Mouse (Mus musculus) small intestine, adult 2 months (tissue): Measurements from ENCODE around the gene Zfp511. TPM values are rescaled to one million over a fixed set of nuclear protein-coding genes. Genes with fewer than 3 reads are reported as not detected.

Source experiments
- H3K27ac ChIP-seq: fragments of 200-500 bp; 2 replicates; pipeline ENCODE4 v1.5.1; 2012; ENCODE audit warnings: low read depth, low read length, control low read depth, inconsistent platforms; ENCODE audit not compliant: insufficient read depth
- H3K27me3 ChIP-seq: fragments of 200-500 bp; 2 replicates; pipeline ENCODE4 v1.6.1; 2012; ENCODE audit warnings: mild to moderate bottlenecking, moderate library complexity, low read length, inconsistent platforms; ENCODE audit not compliant: control insufficient read depth, insufficient read depth
- H3K36me3 ChIP-seq: fragments of 200-500 bp; 2 replicates; pipeline ENCODE4 v1.6.1; 2012; ENCODE audit warnings: mild to moderate bottlenecking, low read length, control low read depth, inconsistent platforms; ENCODE audit not compliant: control insufficient read depth, insufficient read depth
- H3K4me1 ChIP-seq: fragments of 200-500 bp; 2 replicates; pipeline ENCODE4 v1.6.1; 2012; ENCODE audit warnings: low read length, inconsistent platforms, mixed read lengths; ENCODE audit not compliant: control insufficient read depth, insufficient read depth, insufficient read length
- H3K4me3 ChIP-seq: fragments of 200-500 bp; 2 replicates; pipeline ENCODE4 v1.5.1; 2012; ENCODE audit warnings: low read depth, mild to moderate bottlenecking, control low read depth, inconsistent platforms, low read length, moderate library complexity
- CTCF ChIP-seq: fragments of 200-500 bp; IDR thresholded peaks from 2 replicates; pipeline ENCODE4 v1.5.1; 2012; ENCODE audit warnings: low read depth, mild to moderate bottlenecking, control low read depth, inconsistent platforms, low read length, moderate library complexity, mixed read lengths; ENCODE audit not compliant: insufficient replicate concordance, insufficient read length; ENCODE audit errors: extremely low read depth
- POLR2A ChIP-seq: fragments of 200-500 bp; IDR thresholded peaks from 2 replicates; pipeline ENCODE4 v1.6.1; 2012; ENCODE audit warnings: low read depth, mild to moderate bottlenecking, control low read depth, inconsistent platforms, low read length, moderate library complexity
- WGBS: fragments of 180-500 bp; shearing (Covaris S2); methylation state at CpG from one replicate; pipeline ENCODE4 v1.1.7; 2018; 5-methylcytosine and 5-hydroxymethylcytosine counted together
- polyA plus RNA-seq: library from polyadenylated mRNA; depleted of rRNA; stranded (reverse); fragments of >200 nt; gene quantifications from 2 replicates; pipeline ENCODE4 v1.2.3, GENCODE M21; 2012

Gene Zfp511
- polyA plus RNA-seq, 1 experiment: 54.9 TPM

DNA sequence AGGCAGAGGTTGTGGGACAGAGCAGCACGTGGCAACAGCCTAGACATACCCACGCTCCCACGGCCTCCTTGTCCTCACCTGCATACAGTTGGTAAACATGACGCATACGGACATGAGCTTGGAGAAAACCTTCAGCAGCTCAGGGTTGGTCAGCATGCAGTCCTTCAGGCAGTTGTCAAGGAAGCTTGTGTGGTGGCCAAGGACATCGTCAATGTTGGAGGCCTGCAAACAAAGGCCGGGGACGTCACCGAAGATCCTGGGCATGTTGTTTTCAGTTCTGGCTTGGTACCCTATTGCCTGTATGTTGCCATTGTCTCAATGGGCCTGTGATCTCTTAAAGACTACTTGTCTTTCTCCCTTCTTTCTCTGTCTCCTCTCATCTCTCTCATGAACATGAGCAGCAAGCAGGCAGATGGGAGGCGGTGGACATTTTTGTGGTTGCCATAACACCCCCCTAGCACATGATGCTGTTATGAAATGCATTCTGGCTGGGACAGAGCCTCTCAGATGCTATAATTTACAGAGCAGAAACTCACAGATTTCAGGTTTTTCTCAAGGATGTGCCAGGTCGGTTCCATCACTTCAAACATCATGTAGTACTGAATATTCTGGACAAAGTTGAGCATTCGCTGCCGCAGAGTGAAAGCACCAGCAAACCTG is 37.4 kb upstream of the Zfp511 start:
- Histone ChIP-seq H3K36me3 (peaks cover 30% of the 10 kb centered on the region), H3K4me1 (no peaks in the 10 kb centered on the region), H3K4me3 (no peak overlapping the region), H3K27me3 (no peaks in the 10 kb centered on the region), H3K27ac (no peak overlapping the region)
- TF ChIP-seq POLR2A (no peak), CTCF (no peak)
- 94% methylated on average over 13 of the region's 13 CpGs for WGBS

DNA sequence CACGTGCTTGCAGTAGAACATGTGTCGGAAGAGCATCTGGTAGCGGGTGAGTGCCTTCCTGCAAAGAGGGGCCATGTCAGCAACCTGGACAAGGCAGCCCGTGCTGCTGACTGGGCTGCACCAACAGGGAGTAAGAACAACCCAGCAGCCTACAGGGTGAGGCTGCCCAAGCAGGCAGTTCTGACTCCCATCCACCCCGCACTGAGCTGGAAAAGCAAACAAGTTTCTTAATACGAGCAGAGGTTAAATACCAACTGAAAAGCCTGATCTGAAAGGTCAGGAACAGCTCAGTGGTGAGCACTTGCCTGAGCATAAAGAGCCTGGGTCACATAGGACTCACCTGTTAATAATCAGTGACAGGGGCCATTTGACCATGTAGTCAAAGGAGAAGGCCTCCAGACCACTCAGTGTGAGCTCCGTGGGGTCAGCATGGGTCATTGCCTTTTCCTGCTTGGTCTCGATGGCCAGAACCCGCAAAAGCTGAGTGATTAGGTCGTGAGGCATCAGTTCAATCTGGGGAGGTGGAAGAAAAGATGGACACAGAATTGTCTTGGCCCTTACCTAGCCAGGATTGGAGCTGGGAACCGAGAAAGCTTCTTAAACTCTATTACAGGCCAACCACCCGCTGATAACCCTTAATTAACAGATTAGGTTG is 35.0 kb upstream of the Zfp511 start:
- Histone ChIP-seq H3K4me1 (no peaks in the 10 kb centered on the region), H3K4me3 (no peak overlapping the region), H3K36me3 (peaks cover 40% of the 10 kb centered on the region), H3K27ac (no peak overlapping the region), H3K27me3 (no peaks in the 10 kb centered on the region)
- 86% methylated on average over 12 of the region's 12 CpGs for WGBS
- no peak for TF ChIP-seq POLR2A
- TF ChIP-seq CTCF: no peak

DNA sequence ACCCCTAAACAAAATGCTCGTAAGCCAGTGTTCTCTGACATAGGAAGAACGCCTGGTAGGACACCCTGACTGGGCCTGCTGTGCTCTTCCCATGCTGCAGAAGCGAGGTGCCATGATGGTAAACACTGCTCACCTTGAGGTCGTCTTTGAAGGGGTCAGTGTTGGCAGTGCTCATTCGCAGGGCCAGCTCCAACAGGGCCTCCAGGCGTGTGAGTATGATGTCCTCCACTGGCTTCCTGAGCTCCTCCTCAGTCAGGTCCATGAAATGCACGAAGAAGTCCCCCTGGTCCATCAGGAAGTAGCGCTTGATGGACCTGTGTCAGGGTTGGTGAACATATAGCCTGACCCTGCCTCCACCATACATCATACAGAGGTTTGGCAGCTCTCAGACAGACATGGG is 31.5 kb upstream of the Zfp511 start:
- no peak overlapping the region for H3K4me3 ChIP-seq
- peaks cover 22% of the 10 kb centered on the region for H3K36me3 ChIP-seq
- H3K27ac ChIP-seq: no peak overlapping the region
- H3K27me3 ChIP-seq: no peaks in the 10 kb centered on the region
- TF ChIP-seq POLR2A: no peak
- 90% methylated on average over 8 of the region's 8 CpGs for WGBS
- no peaks in the 10 kb centered on the region for H3K4me1 ChIP-seq

DNA sequence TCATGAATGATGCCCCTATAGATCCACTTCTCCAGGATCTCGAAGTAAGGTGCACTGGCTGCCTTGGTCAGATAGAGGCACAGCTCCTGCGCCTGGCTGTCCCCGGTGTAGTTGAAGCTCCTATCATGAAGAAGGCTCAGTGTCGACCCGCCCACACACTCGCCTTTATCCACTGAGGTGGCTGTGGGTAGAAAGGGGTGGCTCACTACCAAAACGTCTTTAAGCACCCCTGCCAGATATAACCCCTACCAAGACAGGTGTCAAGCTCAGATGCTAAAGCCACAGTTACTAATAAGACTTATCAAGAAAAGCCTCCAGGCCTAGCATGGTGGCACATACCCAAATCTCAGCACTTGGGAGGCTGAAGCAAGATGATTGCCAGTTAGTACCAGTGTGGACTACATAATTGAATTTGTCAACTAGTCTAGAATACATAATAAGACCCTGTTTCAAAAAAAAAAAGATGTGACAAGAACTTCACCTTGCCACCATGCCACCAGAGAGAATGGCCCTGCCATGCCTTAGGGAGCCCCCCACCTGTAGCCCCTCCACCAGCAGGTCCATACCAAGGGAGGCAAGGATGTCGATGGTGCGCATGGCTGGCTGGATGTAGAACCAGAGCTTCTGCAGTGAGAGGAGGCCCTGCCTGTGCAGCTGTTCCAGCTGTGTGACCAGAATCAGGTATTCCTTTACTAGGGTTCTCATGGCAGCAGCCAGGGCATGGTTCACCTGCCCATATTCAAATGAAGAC is 29.2 kb upstream of the Zfp511 start:
- TF ChIP-seq CTCF: no peak
- no peak for TF ChIP-seq POLR2A
- WGBS: 92% methylated on average over 9 of the region's 9 CpGs
- Histone ChIP-seq H3K27me3 (no peaks in the 10 kb centered on the region), H3K27ac (no peak overlapping the region), H3K4me1 (no peaks in the 10 kb centered on the region), H3K36me3 (peaks cover 17% of the 10 kb centered on the region), H3K4me3 (no peak overlapping the region)

DNA sequence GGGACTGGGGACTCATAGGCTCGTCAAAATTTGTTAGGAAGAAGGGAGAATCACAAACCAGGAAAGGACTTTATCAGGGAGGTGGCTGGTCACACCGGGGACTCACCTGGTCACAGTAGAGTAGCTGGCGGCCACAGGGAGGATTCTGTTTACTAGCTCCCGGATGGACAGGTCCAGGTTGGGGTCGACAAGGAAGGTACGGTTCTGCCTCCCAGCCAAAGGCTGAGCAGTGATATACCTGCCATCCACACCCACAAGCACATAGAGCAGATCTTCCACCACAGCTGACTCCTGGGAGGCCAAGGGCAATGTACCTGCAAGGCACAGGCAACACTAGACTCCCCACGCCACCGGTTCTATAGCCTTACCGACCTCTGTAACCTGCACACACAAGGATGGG is 28.4 kb upstream of the Zfp511 start:
- H3K4me3 ChIP-seq: no peak overlapping the region
- no peaks in the 10 kb centered on the region for H3K27me3 ChIP-seq
- H3K27ac ChIP-seq: no peak overlapping the region
- TF ChIP-seq POLR2A: no peak
- no peak for TF ChIP-seq CTCF
- 82% methylated on average over 9 of the region's 9 CpGs for WGBS
- no peaks in the 10 kb centered on the region for H3K4me1 ChIP-seq
- peaks cover 15% of the 10 kb centered on the region for H3K36me3 ChIP-seq

DNA sequence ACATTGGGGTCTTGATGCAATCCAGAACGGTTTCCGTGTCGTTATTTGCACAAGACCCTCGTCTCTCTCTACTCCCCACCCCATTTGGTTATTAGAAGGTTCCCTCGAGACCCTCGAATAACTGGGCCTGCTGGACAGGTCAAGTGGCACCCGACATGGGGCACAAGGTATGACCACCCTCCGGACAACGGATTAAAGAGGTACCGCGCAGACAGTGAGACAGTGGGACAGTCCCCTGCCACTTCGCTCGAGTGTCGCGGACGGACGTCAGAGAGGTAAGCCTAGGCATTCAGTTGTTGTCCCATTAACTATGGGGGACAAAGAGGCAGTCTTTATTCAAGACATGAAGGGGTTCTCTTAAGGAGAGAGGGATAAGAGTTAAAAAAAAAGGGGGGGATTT is 24.9 kb upstream of the Zfp511 start:
- Histone ChIP-seq H3K36me3 (peaks cover 3% of the 10 kb centered on the region; the same call in 1 of the 2 replicates), H3K27ac (no peak overlapping the region), H3K4me3 (no peak overlapping the region), H3K27me3 (no peaks in the 10 kb centered on the region), H3K4me1 (no peaks in the 10 kb centered on the region)
- TF ChIP-seq CTCF: no peak
- no peak for TF ChIP-seq POLR2A
- WGBS: 97% methylated on average over 17 of the region's 17 CpGs

DNA sequence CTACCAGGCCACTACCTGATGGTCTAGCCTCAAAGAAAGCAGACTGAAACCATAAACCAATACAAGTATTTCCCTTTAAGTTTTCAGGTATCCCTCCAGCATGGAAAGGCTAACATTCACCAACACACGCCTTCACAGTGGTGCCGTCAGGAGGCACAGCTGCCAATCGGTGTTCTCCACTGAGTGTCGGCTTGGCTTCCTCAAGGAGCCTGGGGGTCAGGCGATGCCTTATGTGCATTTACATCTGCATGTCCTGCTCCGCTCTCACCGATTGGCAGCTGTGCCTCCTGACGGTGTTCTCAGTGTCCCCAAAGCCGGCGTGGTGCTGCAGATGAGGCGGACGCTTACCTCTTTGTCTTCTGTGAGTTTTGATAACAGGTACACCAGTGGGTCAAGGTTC is 4.4 kb upstream of the Zfp511 start:
- H3K4me1 ChIP-seq: peaks cover 5% of the 10 kb centered on the region; the same call in 1 of the 2 replicates
- 96% methylated on average over 12 of the region's 12 CpGs for WGBS
- H3K4me3 ChIP-seq: no peak overlapping the region
- H3K27ac ChIP-seq: no peak overlapping the region
- TF ChIP-seq POLR2A (no peak), CTCF (no peak)
- no peaks in the 10 kb centered on the region for H3K27me3 ChIP-seq
- H3K36me3 ChIP-seq: peaks cover 39% of the 10 kb centered on the region
